Mouse (Mus musculus) forebrain, embryonic 11.5 days (tissue): ENCODE results near the gene Xylb. TPM values are rescaled to one million over a fixed set of nuclear protein-coding genes. Genes with fewer than 3 reads are reported as not detected.

Experiments used
- polyA plus RNA-seq: library from polyadenylated mRNA; unstranded; fragments of >200 nt; fragmentation: Nextera tagmentation; extraction: Ambion mirVana; gene quantifications from 2 replicates; pipeline ENCODE4 v1.2.1, GENCODE M21; 2014

Gene Xylb
- polyA plus RNA-seq, 1 experiment from 2014 or later: 12.7 TPM

Other genes with a start within 250 kb of the Xylb start
- 0.84 and 1.2 TPM in 2 replicates for gene Acaa1b, start 200.3 kb upstream of the Xylb start, polyA plus RNA-seq
- not detected in 2 replicates for gene Gm47289, start 198.2 kb upstream of the Xylb start, polyA plus RNA-seq
- not detected in 2 replicates for gene Slc22a13, start 148.3 kb upstream of the Xylb start, polyA plus RNA-seq
- 18.4 and 19.7 TPM in 2 replicates for gene Oxsr1, start 35.0 kb upstream of the Xylb start, polyA plus RNA-seq
- 62.6 and 75.6 TPM in 2 replicates for gene Acaa1a, start 17.7 kb upstream of the Xylb start, polyA plus RNA-seq
- 6.8 and 7.5 TPM in 2 replicates for gene Myd88, start 16.0 kb upstream of the Xylb start, polyA plus RNA-seq
- gene Slc22a14, start 8.2 kb downstream of the Xylb start, polyA plus RNA-seq: not detected in 2 replicates
- gene Acvr2b, start 44.7 kb downstream of the Xylb start, polyA plus RNA-seq: 106 and 133 TPM in 2 replicates
- gene Exog, start 87.6 kb downstream of the Xylb start, polyA plus RNA-seq: 44.0 and 47.0 TPM in 2 replicates
- 3.0 and 3.2 TPM in 2 replicates for gene Scn5a, start 221.6 kb downstream of the Xylb start, polyA plus RNA-seq